Mouse (Mus musculus) layer of hippocampus, postnatal 25 days (tissue): ENCODE results near the gene Slc17a4. TPM values are rescaled to one million over a fixed set of nuclear protein-coding genes. Genes with fewer than 3 reads are reported as not detected.

Experiments
- DNase-seq, 2 experiments: peaks; one replicate each; pipeline ENCODE4 v3.0.0; 2022; ENCODE audit warnings: mixed read lengths in 2 of 2, low spot score in 1 of 2; ENCODE audit errors: extremely low spot score in 1 of 2
- total RNA-seq, 2 experiments: library from RNA; stranded (reverse); gene quantifications; 2 replicates each; pipeline ENCODE4 v1.2.3; 2021

Slc17a4 gene
- total RNA-seq, 2 experiments from 2014 or later = not detected

- DNase-seq = no peak
Measured at GRCm38 (mm10) chr13:23893269-23893593, 21.6 kb downstream of the Slc17a4 start.

GRCm38 (mm10) chr13:23892592-23893268, 22.1 kb downstream of the Slc17a4 start:
- DNase-seq = no peak

DNA sequence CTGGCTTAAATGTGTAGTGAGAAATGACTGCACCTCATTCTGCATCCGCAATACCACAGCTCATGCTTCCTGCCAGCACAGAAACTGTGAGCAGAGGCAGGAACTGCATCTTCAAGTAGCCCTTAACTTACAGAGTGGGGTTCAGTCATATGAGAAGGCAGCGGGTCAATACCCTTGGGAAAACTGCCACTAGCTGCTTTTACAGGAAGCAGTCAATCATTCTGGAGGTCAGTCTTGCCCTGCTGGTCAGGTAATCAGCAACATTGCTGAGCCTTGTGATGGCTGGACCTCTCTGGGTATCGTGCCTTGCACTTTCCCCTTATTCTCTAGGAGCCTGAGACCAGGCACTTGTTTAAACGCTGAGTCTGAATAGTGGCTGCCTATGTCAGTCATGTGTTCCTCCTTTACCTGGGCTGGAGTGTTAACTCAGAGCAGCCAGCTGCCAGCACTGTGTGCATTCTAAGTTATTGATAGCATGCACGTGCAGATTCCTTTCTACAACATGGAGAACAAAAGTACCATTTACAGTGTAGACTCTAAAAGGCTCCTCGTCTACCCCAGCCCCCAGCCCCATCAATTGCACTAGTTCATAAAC, 25.7 kb downstream of the Slc17a4 start:
- no peak for DNase-seq

- DNase-seq = no peak
Measured at GRCm38 (mm10) chr13:23887026-23887725, 27.6 kb downstream of the Slc17a4 start.

GRCm38 (mm10) chr13:23885540-23885939, 29.3 kb downstream of the Slc17a4 start:
- DNase-seq = no peak

- DNase-seq = no peak
Measured at GRCm38 (mm10) chr13:23879636-23880035, 35.2 kb downstream of the Slc17a4 start.

- no peak for DNase-seq
Measured at GRCm38 (mm10) chr13:23879106-23879505, 35.7 kb downstream of the Slc17a4 start.

- no peak for DNase-seq
Measured at GRCm38 (mm10) chr13:23873141-23873540, 41.7 kb downstream of the Slc17a4 start.

GRCm38 (mm10) chr13:23869996-23870395, 44.8 kb downstream of the Slc17a4 start:
- no peak for DNase-seq

- no peak for DNase-seq
Measured at GRCm38 (mm10) chr13:23868790-23869533, 45.8 kb downstream of the Slc17a4 start.

DNA sequence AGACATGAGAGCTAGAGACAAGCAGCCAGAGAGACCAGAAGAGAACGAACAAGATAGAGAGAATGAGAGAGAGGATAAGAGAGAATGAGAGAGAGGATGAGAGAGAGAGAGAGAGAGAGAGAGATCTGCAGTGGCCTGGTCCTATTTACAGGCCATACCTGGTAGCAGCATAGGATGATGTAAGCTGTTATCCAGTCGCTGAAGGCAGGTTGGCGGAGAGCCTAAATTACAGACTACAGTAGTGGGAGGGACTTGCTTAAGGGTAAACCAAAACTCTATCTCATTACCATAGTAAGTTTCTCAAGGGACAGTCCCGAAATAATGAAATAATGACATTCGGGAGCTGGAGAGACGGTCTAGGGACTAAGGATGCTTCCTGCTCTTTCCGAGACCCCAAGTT, 47.4 kb downstream of the Slc17a4 start, which contains the start of gene Slc17a1:
Gene Slc17a1 (plus strand): TSS at position 346 of the 400 bp plus-strand sequence.
- no peak for DNase-seq

- no peak for DNase-seq
Measured at GRCm38 (mm10) chr13:23867000-23867399, 47.8 kb downstream of the Slc17a4 start.

GRCm38 (mm10) chr13:23866086-23866710, 48.6 kb downstream of the Slc17a4 start:
- DNase-seq = no peak

DNA sequence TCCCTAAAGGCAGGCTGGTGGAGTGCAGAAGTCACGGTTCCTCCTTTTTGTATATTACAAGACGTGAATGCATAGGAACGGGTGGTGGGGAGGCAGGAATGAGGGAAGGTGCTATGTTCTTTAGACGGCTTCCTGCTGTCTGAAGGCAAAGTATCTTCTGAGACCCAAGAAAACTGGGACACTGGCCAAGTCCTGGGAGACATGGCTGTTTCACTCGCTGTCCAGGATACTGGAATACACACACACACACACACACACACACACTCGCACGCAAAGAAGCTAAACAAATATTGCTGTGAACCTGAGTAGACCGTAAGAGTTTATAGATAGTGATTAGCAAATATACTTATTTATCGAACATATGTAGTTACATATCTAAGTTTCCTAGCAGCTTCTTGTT, 50.1 kb downstream of the Slc17a4 start:
- no peak for DNase-seq

DNA sequence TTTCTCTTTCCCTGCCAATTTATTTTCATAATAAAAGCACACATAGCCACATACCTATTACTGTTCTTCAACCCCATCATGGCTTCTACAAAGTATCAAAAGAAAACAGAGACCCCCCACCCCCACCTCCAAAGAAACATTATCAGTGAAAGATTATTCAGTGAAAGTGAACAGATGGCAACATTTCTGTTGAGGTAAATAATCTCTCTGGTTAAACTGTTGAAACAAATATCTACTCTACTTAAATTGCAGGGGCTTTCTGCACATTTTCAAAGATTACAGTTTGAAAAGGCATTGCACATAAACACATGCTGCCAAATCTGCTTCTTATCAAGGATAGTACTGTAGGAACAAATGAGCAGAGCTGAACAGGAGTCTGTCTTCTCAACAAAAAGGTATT, 53.0 kb downstream of the Slc17a4 start:
- DNase-seq = no peak

GRCm38 (mm10) chr13:23856401-23856800, 58.4 kb downstream of the Slc17a4 start:
- DNase-seq = no peak

- no peak for DNase-seq
Measured at GRCm38 (mm10) chr13:23849299-23849698, 65.5 kb downstream of the Slc17a4 start.
